Mouse (Mus musculus): Measurements from ENCODE around the gene Xpnpep2.

The Xpnpep2 gene

DNA sequence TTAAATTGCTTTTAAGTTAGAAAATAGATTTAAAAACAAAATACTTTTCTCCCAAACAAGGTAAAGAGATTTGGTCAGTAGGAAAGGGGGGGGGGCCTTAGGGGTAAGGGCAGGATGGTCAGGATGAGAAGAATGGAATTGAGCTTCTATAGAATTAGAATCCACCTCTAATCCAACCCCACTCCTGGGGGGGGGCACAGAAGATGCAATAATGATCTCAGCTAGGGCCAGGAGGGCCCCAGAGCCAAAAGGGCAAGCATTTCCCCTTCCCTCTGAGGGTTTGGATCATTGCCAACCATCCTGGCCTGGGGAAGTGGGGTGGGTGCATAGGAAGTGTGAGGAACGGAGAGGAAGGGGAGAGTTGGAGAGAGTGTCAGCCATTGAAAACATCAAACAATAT is 61.8 kb downstream of the Xpnpep2 start:
- DNase-seq = no peak

GRCm38 (mm10) chrX:48181844-48182243 is 73.3 kb downstream of the Xpnpep2 start:
- DNase-seq = no peak

- no peak for DNase-seq
These were observed 76.2 kb downstream of the Xpnpep2 start for GRCm38 (mm10) chrX:48184703-48185102.
